In the genomic region with DNA sequence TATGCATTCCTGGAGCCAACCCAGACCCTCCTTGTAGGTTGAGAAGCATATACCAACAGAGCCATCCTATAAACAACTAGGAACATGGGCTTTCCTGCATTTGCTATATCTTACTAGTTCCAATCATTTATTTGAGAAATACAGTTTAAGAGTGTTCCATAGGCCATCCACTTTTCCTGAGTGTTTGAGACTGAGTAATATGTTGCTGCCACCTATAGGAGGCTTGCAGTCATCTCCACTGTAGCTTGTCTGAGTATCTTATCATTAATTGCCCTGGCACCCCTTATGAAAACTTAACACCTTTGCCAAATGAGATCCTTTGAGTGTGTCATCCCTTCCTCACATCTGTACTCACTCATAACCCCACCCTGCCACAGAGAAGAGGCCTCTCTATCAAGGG, we compare ENCODE assay signal across 10 mouse cellular contexts. TPM values are rescaled to one million over a fixed set of nuclear protein-coding genes. Genes with fewer than 3 reads are reported as not detected.
DNase-seq lines count a peak whose midpoint lies in the region; ATAC-seq and TF ChIP-seq lines count a peak whose summit lies in the region.
"Had no signal": no experiment of that assay in that cellular context is flagged by ENCODE, and none has a peak within 500 bp of the region (broad histone marks: within the 10 kb centered on the region; RNA-seq: fewer than 3 reads in every experiment).

No protein-coding gene starts in this region.

- H3K36me3 ChIP-seq in hindbrain, embryonic 12.5 days: peaks cover under 1% of the 10 kb centered on the region

- H3K9ac ChIP-seq in hindbrain, embryonic 12.5 days: no peak overlapping the region
- H3K9ac ChIP-seq: liver, embryonic 14.5 days had no signal

- no peak overlapping the region for H3K4me2 ChIP-seq in hindbrain, embryonic 12.5 days (replicated peaks)

- no peaks in the 10 kb centered on the region for H3K4me1 ChIP-seq in hindbrain, embryonic 12.5 days

- H3K4me3 ChIP-seq in layer of hippocampus, adult 2 months: no peak overlapping the region
- no peak overlapping the region for H3K4me3 ChIP-seq in hindbrain, embryonic 12.5 days

- TF ChIP-seq CTCF in layer of hippocampus, adult 2 months (conservative IDR thresholded peaks at IDR 0.05): peak; percentile 81

- no peak overlapping the region for H3K27ac ChIP-seq in layer of hippocampus, adult 2 months
- H3K27ac ChIP-seq in hindbrain, embryonic 12.5 days: no peak overlapping the region
- H3K27ac ChIP-seq: liver, embryonic 14.5 days had no signal

- no peaks in the 10 kb centered on the region for H3K9me3 ChIP-seq in hindbrain, embryonic 12.5 days (replicated peaks)

- no peak for DNase-seq in layer of hippocampus, adult 2 months (ENCODE audit: low spot score in 2 of 2)
- no peak for DNase-seq in layer of hippocampus, postnatal 10 days (ENCODE audit: low spot score in 2 of 2)
- peak; percentile 19 for DNase-seq in ZHBTc4 (ENCODE audit: low read depth, low spot score)
- peak; percentile 45 for DNase-seq in retina, postnatal 1 day
- no peak for DNase-seq in urinary bladder, postnatal 4 days (ENCODE audit: low spot score in 2 of 2)
- DNase-seq in ovary, postnatal 10 days (ENCODE audit: low spot score): no peak
- DNase-seq in kidney, adult 8-10 months: no peak

- no peaks in the 10 kb centered on the region for H3K27me3 ChIP-seq in hindbrain, embryonic 12.5 days

- 0 out of 2 replicates have a peak, but pooled peaks have one; percentile 56 for ATAC-seq in hindbrain, embryonic 12.5 days (ENCODE audit: low FRiP score)

RNA-seq across cellular contexts. Expression of a gene that starts 32.2 kb away (rescaled TPM):
- 10 to 100 TPM; 13.8 to 15.8 TPM for total RNA-seq in layer of hippocampus, adult 2 months (2021)
- total RNA-seq in layer of hippocampus, postnatal 10 days (2021): 10 to 100 TPM; 31.2 to 32.0 TPM
- polyA plus RNA-seq in hindbrain, embryonic 12.5 days (2016; fragmentation: Nextera tagmentation; extraction: Ambion mirVana): 12.5 and 15.0 TPM in 2 replicates
- total RNA-seq: monocyte, adult 5-6 weeks had no signal

Comparison
In these comparisons a context has a peak if more than half of its experiments do, and no peak if none do; other contexts are left out.
1. DNase-seq: peak in ZHBTc4 (single experiment) and retina, postnatal 1 day (single experiment); none in layer of hippocampus, adult 2 months (0 of 2), layer of hippocampus, postnatal 10 days (0 of 2), urinary bladder, postnatal 4 days (0 of 2), ovary, postnatal 10 days (single experiment) and kidney, adult 8-10 months (0 of 2).